Mouse (Mus musculus): ENCODE measurements at regions not wholly inside any gene's neighbourhood (a gene's known extent, or its start where the extent isn't known, plus 50 kb on each side); places are given as distances from the start of the nearest gene placed in this dataset.
A peak's percentile ranks its signal among the peaks of the same experiment; 100 is the strongest.

- DNase-seq: no peak
These were observed 2010.6 kb downstream of the A830018L16Rik start for GRCm38 (mm10) chr1:13424524-13424923.

DNA sequence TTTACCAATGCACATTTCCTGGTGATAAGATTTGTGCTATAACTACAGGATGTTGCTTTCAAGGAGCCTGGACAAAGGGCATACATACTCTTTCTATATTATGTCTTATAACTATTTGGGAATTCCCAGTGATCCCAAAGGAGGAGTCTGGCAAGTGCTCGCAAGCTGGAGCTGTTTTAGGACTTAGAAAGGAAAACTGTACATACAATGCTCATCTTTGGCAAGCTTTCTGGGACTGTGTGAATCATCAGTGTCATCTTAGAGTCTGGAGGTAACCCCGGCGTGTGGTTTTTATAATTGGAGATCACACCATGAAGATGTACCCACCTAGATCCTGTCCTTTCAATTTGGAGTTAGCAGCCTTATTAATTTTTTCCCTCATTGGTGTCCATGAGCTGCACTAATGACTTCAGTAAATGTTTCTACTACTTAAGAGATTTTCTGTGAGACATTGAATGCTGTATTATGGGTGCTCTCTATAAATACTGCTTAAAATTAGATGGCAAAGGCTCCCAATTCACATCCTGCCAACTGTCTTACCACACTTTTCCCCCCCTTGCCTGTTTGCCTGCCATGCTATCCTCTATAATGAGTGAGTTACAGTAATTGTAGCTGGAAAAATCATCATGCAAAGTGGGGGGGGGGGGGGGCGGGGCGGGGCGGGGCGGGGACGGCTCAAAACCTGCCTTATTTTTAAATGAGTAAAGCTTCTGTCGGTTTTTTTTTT, 2011.9 kb downstream of the A830018L16Rik start:
- DNase-seq: no peak

DNA sequence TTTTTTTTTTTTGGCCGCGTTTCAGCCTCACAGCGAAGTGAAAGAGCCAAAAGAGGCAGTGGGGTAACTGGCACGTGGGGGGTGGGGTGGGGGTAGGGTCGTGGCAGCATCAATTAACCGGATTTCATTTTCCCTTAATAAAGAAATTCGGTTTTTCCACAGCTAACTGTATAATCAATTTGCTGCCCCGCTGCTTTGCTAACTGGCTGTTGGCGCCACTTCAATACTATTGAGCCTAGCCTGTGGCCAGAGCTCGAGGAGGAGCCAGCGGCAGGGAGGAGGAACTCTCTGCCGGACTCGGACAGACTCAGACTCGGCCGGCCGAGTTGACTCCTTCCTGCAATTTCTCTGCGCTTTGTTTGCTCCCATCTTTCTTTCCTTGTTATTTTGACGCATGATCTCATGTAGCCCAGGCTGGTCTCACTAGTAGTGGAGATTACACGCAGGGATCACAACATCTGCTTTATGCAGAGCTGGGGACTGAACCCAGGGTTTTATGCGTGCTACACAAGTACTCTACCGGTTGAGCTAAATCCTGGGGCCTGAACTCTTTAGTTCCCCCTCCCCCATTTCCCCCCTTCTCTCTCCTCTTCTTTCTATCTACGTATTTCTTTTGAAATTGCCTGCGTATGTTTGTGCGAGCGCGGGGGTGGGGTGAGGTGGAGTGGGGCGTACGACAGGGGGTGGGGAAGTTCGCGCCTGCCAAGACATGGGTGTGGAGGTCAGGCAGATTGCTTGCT, 2012.6 kb downstream of the A830018L16Rik start:
- DNase-seq: peak; percentile 84

DNA sequence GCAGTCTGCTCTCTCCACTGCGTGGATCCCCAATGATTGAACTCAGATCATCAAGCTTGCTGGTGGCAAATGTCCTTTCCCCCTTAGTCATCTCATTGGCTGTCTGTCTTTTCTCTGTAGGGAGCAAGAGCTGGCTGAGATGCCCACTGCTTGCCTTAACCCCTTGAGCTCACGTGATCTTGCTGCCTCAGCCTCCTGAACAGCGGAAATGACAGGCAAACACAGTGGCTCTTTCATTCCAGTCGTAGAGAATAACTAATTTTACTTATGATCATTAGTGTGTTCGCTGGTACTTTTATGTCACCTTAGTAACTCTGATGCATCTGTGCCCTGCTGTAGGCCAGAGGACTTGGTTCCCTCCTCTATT, 2013.1 kb downstream of the A830018L16Rik start:
- no peak for DNase-seq

- DNase-seq: no peak
These were observed 2013.7 kb downstream of the A830018L16Rik start for GRCm38 (mm10) chr1:13427501-13428207.

DNA sequence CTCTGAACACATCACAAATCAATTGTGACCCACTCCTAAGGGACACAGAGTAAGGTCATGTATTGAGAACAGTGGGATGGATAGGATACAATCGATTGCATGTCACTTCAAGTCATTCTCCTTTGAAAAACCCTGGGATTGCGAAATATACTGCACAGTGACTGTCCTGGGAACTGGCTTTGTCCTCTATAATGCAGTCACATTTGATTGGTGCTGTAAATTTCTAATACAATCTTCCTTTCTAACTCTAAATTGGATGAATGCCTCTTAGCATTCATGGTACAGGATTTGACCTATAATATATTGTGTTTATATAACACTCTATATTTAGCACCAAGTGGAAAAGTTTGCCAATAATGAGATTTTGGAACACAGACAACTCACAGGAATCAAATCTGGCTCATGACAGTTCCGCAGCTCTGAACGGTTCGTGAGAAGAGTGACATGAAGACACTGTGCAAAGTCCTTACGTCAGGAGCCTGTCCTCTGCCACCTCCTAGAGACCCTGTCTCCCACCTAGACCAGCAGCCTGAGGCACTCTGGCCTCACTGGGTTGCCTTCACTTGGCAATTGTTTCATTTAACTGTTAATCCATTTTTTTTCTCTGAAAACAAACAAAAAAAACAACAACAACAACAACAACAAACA, 2024.0 kb downstream of the A830018L16Rik start:
- no peak for DNase-seq

DNA sequence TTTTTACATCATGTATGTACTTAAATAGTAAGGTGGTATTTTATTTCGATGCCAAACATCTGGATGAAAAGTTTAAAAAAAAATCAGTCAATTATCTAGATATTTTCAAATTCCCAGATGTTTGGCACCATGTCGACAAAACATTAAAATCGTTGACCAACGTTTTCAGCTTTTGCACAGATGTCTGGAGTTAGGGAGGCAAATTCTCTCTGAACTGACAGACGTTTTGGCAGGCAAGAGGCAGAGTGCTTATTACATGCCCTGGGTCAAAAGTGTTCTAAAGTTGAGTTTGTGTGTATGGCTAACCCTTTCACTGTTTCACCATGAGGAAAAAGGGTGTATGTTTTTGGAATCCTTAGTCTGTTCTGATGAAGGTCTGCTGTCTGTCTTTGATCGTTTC, 2028.5 kb downstream of the A830018L16Rik start:
- no peak for DNase-seq

GRCm38 (mm10) chr1:13454534-13454933, 2040.6 kb downstream of the A830018L16Rik start:
- DNase-seq: no peak

DNA sequence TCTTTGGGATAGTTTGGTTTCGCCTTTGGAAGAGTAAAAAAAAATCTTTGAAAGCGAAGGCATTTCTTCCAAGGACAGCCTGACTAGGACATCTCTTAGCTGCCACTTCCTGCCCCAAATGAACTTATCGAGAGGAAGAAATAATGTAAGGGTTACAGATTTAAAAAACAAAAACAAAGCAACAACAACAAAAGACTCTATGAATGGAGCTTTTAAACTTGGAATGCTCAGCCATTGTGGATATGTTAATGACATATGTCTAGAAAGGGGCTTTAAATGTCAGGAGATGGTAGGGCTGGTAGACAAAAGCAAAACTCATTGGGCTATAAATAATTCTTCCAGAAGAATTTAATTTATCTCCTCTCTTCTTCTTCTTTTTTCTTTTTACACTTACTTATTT, 2041.7 kb downstream of the A830018L16Rik start:
- no peak for DNase-seq

DNA sequence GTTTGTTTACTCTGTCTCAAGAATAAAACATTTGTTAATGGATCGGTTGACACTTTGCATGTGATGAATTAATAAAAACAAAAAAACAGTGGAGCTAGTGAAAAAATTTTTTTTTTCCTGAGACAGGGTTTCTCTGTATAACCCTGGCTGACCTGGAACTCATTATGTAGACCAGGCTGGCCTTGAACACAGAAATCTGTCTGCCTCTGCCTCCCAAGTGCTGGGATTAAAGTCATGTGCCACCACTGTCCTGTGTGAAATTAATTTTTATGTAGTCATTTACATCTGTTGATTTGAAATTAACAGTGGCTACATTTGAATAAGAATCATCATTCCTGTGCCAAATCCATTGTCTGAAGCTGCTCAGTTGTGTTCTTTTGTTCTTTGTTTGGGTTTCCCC, 2050.4 kb downstream of the A830018L16Rik start:
- no peak for DNase-seq

DNA sequence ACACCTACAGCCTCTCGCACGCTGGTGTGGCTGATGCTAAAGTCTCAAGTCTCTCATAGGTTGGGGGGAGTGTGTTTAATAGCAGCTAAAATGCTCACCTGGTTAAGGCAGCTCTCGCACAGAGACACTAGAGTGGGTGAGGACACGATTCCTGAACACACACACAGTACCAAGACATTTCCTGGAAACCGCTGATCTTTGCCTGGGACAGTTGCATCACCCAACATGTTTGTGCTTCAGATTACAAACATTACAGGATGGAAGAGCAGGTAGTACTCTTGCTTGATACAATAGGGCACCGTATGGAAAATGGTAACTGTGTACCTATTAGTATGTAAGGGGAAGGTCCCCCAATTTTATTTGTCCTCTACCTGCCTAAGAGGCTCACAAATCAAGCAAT, 2053.3 kb downstream of the A830018L16Rik start:
- no peak for DNase-seq

GRCm38 (mm10) chr1:13467886-13468630, 2054.2 kb downstream of the A830018L16Rik start:
- no peak for DNase-seq

GRCm38 (mm10) chr1:13494727-13495404, 2081.0 kb downstream of the A830018L16Rik start:
- DNase-seq: no peak

- no peak for DNase-seq
These were observed 2082.5 kb downstream of the A830018L16Rik start for GRCm38 (mm10) chr1:13496386-13496785.

- DNase-seq: peak; percentile 62
These were observed 2086.6 kb downstream of the A830018L16Rik start for GRCm38 (mm10) chr1:13500456-13500855.

DNA sequence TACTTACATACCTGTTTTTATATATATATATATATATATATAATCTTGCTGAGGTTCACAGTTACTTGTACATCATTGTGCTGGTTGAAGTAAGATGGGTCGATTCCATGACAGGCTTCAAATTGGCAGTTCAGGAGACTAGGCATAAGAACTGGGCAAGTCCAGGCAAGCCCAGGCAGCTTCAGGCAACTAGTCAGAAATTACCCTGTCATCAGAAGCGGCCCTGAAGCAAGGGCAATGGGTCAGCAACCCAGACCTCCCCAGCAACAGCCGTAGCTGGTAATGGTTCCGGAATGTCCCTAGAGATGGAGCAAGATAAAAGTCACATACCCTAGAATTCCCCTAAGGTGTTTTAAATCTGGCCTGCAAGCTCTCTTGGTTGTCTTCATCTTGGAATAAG, 2088.0 kb downstream of the A830018L16Rik start:
- no peak for DNase-seq

DNA sequence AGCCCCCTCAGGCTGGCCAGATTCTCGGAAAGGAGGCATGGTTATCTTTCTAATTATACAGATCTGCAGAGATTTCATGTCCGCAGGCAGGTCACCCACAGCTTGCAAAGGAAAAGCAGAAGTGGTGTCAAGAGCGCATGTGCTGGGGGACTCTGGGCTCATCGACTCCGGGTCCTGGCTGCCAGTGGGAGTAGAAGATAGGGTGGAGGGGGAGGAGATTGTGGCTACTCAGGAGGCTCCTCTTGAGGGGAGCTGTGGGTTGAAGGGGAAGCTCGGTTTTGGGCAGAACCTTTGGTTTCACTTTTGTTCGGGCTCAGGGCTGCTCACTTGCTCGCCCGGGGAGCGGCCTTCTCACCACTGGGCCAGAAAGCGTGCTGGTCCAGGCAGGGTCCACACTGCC, 2099.9 kb downstream of the A830018L16Rik start:
- no peak for DNase-seq

Measured in adrenal gland, adult 2 months (tissue).